Mouse (Mus musculus) macrophage (primary cell): ENCODE data around the gene Xrcc4. TPM values are rescaled to one million over a fixed set of nuclear protein-coding genes. Genes with fewer than 3 reads are reported as not detected.
"Not testable (repeated sequence)": the region's sequence is repeated elsewhere in the genome, so short reads cannot be mapped to it uniquely, and the experiment has no call there.

Source experiments
- H3K27ac ChIP-seq: fragments of 350-480 bp; formaldehyde crosslinking; 2 replicates; pipeline ENCODE4 v1.9.0; 2021
- H3K36me3 ChIP-seq: fragments of 350-480 bp; formaldehyde crosslinking; 2 replicates; pipeline ENCODE4 v1.9.0; 2021; ENCODE audit errors: inconsistent target
- H3K4me3 ChIP-seq: fragments of 350-480 bp; formaldehyde crosslinking; 2 replicates; pipeline ENCODE4 v1.9.0; 2021; ENCODE audit errors: inconsistent target
- H3K79me2 ChIP-seq: fragments of 350-480 bp; formaldehyde crosslinking; 2 replicates; pipeline ENCODE4 v1.9.0; 2021; ENCODE audit errors: inconsistent target
- WGBS: methylation state at CpG from one replicate; pipeline ENCODE4 v1.1.7; 2026; ENCODE audit warnings: inconsistent platforms; ENCODE audit not compliant: missing documents; 5-methylcytosine and 5-hydroxymethylcytosine counted together
- polyA plus RNA-seq: library from polyadenylated mRNA; stranded (reverse); fragments of 250-400 nt; gene quantifications from 3 replicates; pipeline ENCODE4 v1.2.4, GENCODE M21; 2018; ENCODE audit warnings: inconsistent platforms
- total RNA-seq, 78 experiments: library from RNA; depleted of rRNA; stranded (reverse); fragments of 250-400 nt; gene quantifications; 1 replicate in 9 of 78; 2 replicates in 24 of 78; 3 replicates in 43 of 78; 4 replicates in 2 of 78; pipeline ENCODE4 v1.2.4; 2018; ENCODE audit warnings: inconsistent platforms in 56 of 78

Xrcc4 gene
- 10 to 100 TPM in 25 of 26 experiments, 1 to 10 TPM in 1; 9.8 to 50.5 (median 35.2) TPM for total RNA-seq (2018; cell fraction: chromatin; rRNA removed)
- total RNA-seq (2018; cell fraction: cytosol; rRNA removed), result 10 to 100 TPM; 13.4 to 21.3 (median 16.9) TPM
- 10 to 100 TPM; 10.8 to 44.3 (median 26.2) TPM for total RNA-seq (2018; cell fraction: nucleus; rRNA removed)
- 13.3 to 22.3 TPM (median 21.4 TPM) in 3 replicates for polyA plus RNA-seq

GRCm38 (mm10) chr13:90088962-90089824 is at the start of gene Xrcc4, which contains the start of gene Tmem167:
Gene Xrcc4, minus strand, starts transcription at chr13:90089608.
Gene Tmem167, plus strand, starts transcription at chr13:90089123.
- H3K27ac ChIP-seq, result peak within 1 kb of the TSS; percentile 88
- WGBS, result 4% methylated on average over 40 of the region's 41 CpGs
- peak within 1 kb of the TSS; percentile 92 for H3K4me3 ChIP-seq
- H3K36me3 ChIP-seq, result no peaks in the 10 kb centered on the region
- H3K79me2 ChIP-seq, result peaks cover 69% of the 10 kb centered on the region

DNA sequence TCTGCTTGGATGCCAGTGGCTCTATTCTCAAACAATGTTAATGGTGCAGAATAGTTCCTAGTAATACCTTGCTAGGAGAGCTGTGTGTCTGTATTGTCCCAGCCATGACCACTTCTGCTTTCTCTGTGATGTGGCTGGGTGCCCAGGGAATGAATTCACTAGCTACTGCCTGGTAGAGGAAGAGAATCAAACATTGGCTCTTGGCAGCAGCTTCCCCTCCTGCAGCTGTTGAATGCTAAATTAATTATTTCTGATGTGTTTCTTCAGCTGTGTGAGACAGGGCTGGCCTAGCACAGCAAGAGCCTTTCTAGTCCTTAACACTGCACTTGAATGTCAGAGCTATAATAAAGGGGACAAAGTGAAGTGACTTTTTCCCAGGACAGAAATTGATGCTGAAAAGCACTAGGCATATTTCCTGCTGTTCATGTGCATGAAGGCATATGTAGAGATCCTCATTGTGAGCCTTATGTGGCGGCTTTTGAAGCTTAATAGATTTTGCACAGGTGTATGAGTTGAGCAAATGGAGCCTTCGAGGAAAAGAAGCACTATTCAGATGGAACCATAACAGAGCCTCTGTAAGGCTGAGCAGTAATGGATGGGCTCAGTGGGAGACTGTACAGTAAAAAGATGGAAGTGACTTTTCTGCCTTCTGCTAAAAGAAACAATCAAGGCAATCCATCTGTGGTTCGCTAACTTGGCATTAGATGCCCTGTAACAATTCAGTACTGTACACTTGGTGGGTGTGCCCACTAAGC is 46.9 kb upstream of the Xrcc4 start:
- Histone ChIP-seq H3K4me3 (no peak overlapping the region), H3K36me3 (no peaks in the 10 kb centered on the region), H3K27ac (no peak overlapping the region), H3K79me2 (no peaks in the 10 kb centered on the region)
- WGBS, result 78% methylated on average over 3 of the region's 3 CpGs

GRCm38 (mm10) chr13:90111681-90112080 is 22.3 kb upstream of the Xrcc4 start:
- H3K27ac ChIP-seq, result no peak overlapping the region
- no peaks in the 10 kb centered on the region for H3K79me2 ChIP-seq
- no peaks in the 10 kb centered on the region for H3K36me3 ChIP-seq
- 70% methylated on average over 1 of the region's 1 CpGs for WGBS
- H3K4me3 ChIP-seq, result no peak overlapping the region

GRCm38 (mm10) chr13:90108746-90109145 is 19.3 kb upstream of the Xrcc4 start:
- 99% methylated on average over 5 of the region's 5 CpGs for WGBS
- not testable (repeated sequence) for H3K79me2 ChIP-seq, H3K27ac ChIP-seq, H3K4me3 ChIP-seq
- peaks cover 26% of the 10 kb centered on the region; the same call in 1 of the 2 replicates for H3K36me3 ChIP-seq

DNA sequence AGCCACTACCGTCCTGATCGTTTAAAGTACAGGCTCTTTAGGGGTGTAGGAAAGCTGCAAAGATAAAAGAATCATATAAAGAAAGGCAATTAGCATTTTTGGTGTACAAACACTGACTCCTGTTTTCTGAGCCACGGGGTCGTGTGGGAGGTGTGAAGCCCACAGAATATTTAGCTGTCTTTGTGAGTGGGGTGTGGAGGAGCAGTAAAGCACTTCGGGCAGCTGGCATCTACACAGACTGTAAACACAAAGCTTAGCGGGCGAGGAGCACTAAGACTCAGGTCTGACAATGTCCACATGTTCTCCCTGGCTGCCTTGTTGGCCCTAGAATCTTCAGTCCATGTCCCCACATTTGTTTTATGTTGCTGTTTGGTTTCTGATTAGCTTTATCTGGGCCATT is 16.7 kb upstream of the Xrcc4 start:
- Histone ChIP-seq H3K27ac (no peak overlapping the region), H3K79me2 (no peaks in the 10 kb centered on the region), H3K4me3 (no peak overlapping the region), H3K36me3 (peaks cover 40% of the 10 kb centered on the region; the same call in 1 of the 2 replicates)
- WGBS, result 98% methylated on average over 7 of the region's 7 CpGs

- Histone ChIP-seq H3K36me3 (peaks cover 68% of the 10 kb centered on the region), H3K4me3 (no peak overlapping the region), H3K27ac (no peak overlapping the region), H3K79me2 (peaks cover 36% of the 10 kb centered on the region)
Measured at GRCm38 (mm10) chr13:90101514-90101913, 12.1 kb upstream of the Xrcc4 start.

GRCm38 (mm10) chr13:90089825-90090183 is 396 bp upstream of the Xrcc4 start:
- Histone ChIP-seq H3K27ac (peak overlapping the region; percentile 51), H3K36me3 (no peaks in the 10 kb centered on the region), H3K79me2 (peaks cover 75% of the 10 kb centered on the region), H3K4me3 (peak overlapping the region; percentile 92)
- WGBS, result 0% methylated on average over 22 of the region's 27 CpGs

DNA sequence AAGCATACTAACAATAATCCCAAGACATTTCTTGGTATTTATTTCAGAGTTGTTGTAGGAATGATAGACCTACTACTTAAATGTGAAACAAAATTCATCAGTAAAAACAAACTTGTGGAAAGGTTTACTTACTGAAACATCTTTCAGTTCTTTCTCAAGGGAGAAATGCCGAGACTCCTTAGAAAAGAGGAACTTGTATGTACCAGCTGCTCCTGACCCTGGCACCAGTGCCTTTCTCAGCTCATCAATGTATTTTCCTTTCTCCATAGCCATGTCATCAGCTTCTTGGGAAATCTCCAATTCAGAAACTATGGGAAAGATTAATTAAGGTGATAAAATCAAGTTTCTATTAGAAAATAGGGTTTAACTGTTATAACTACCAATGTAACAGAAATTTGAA is 27.5 kb downstream of the Xrcc4 start:
- no peak overlapping the region for H3K4me3 ChIP-seq
- whole genome bisulfite sequencing, result 50% methylated on average over 1 of the region's 1 CpGs

DNA sequence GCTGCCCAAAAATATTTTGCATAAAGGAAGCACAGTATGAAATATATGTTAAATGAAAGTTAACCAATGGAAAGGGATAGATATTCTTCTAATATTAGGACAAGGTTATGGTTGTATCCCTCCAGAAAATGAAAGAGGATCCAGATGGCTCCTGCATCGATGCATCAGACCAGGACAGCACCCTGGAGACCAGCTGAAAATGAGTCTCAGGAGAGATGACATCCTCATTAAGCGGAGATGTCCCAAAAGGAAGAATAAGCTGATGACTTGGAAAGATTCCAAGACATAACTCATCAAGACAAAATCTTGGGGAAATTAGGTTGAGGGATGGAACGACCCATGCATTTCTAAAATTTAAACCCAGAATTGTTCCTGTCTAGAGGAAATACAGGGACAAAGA is 37.0 kb downstream of the Xrcc4 start:
- Histone ChIP-seq H3K4me3 (no peak overlapping the region), H3K79me2 (no peaks in the 10 kb centered on the region), H3K27ac (no peak overlapping the region), H3K36me3 (no peaks in the 10 kb centered on the region)
- 98% methylated on average over 3 of the region's 3 CpGs for WGBS

More for the DNA sequence above, 27.5 kb downstream of the Xrcc4 start:
- no peak overlapping the region for H3K27ac ChIP-seq
- H3K79me2 ChIP-seq, result no peaks in the 10 kb centered on the region
- no peaks in the 10 kb centered on the region for H3K36me3 ChIP-seq

DNA sequence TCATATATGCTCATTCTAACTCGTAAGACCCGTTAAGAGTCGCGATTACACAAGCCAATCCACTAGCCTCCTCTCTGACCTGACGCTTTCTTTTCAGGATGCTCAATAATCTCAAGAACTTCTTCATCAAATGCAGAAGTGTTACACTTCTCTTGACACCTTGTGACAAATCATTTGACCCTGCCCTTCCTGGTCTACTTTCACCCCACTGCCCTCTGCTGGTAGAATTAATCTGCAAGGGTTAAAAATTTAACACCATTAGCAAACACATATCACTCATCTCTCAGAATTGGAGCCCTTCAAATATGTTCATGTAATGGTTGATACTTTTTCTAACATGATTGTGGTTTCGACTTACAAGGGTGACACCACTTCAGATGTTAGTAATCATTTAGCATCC is 37.7 kb downstream of the Xrcc4 start:
- Histone ChIP-seq H3K27ac (no peak overlapping the region), H3K4me3 (no peak overlapping the region), H3K36me3 (no peaks in the 10 kb centered on the region), H3K79me2 (no peaks in the 10 kb centered on the region)
- WGBS, result 88% methylated on average over 6 of the region's 6 CpGs

- no peaks in the 10 kb centered on the region for H3K36me3 ChIP-seq
- 88% methylated on average over 2 of the region's 2 CpGs for WGBS
- H3K4me3 ChIP-seq, result no peak overlapping the region
- no peak overlapping the region for H3K27ac ChIP-seq
- no peaks in the 10 kb centered on the region for H3K79me2 ChIP-seq
Measured at GRCm38 (mm10) chr13:90039613-90040012, 49.8 kb downstream of the Xrcc4 start.

- H3K79me2 ChIP-seq, result no peaks in the 10 kb centered on the region
- WGBS, result 95% methylated on average over 4 of the region's 4 CpGs
- no peak overlapping the region for H3K4me3 ChIP-seq
- no peaks in the 10 kb centered on the region for H3K36me3 ChIP-seq
- no peak overlapping the region for H3K27ac ChIP-seq
Measured at GRCm38 (mm10) chr13:90032977-90033376, 56.4 kb downstream of the Xrcc4 start.

DNA sequence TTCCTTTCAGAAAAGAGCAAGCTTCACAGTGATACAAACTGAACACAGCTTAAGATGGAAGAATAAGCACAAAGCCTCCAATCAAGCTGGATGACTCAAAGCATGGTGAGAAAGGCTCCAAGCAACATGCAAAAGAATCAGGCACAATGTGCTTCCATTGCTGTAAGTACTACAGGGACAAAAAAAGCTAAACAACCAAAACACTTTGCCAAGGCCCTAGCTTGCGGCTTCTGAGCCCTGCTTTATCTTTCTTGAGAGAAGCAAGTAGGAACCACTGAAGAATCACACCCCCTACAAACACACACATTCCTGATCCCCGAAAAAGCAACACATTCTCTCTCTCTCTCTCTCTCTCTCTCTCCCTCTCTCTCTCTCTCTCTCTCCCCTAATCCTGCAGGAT is 56.9 kb downstream of the Xrcc4 start:
- Histone ChIP-seq H3K79me2 (no peaks in the 10 kb centered on the region), H3K27ac (no peak overlapping the region), H3K4me3 (no peak overlapping the region), H3K36me3 (no peaks in the 10 kb centered on the region)
- 94% methylated on average over 2 of the region's 2 CpGs for WGBS

GRCm38 (mm10) chr13:90030911-90031310 is 58.5 kb downstream of the Xrcc4 start:
- WGBS, result 92% methylated on average over 3 of the region's 3 CpGs
- Histone ChIP-seq H3K36me3 (no peaks in the 10 kb centered on the region), H3K79me2 (no peaks in the 10 kb centered on the region), H3K27ac (no peak overlapping the region), H3K4me3 (no peak overlapping the region)

DNA sequence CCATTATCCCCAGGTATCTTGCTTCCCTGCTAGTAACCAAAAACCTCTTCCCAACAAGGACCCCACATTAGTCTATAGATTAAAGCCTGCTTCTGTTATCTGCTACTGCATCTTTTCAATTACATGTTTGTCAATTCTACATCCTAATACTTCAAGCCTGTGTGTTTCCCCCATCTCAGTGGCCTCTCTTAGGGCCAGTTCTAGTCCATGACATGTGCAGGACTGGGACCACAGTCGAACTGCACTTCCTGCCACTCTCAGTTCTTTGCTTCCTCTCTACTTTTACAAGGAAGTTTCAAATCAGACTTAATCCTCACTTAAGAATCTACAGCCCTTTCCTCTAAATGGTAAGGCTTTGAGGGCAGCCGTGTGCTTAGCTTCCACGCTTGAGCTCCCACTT is 76.8 kb downstream of the Xrcc4 start:
- no peaks in the 10 kb centered on the region for H3K36me3 ChIP-seq
- 52% methylated on average over 3 of the region's 3 CpGs for WGBS
- no peaks in the 10 kb centered on the region for H3K79me2 ChIP-seq
- H3K4me3 ChIP-seq, result no peak overlapping the region
- H3K27ac ChIP-seq, result no peak overlapping the region
